Mouse (Mus musculus) right cerebral cortex, postnatal 14 days (tissue): ENCODE results near the gene Rbmxl1.
"Not testable (repeated sequence)": the region's sequence is repeated elsewhere in the genome, so short reads cannot be mapped to it uniquely, and the experiment has no call there.

ENCODE experiments used
- DNase-seq: peaks from one replicate; pipeline ENCODE4 v3.0.0; 2022

The Rbmxl1 gene

DNA sequence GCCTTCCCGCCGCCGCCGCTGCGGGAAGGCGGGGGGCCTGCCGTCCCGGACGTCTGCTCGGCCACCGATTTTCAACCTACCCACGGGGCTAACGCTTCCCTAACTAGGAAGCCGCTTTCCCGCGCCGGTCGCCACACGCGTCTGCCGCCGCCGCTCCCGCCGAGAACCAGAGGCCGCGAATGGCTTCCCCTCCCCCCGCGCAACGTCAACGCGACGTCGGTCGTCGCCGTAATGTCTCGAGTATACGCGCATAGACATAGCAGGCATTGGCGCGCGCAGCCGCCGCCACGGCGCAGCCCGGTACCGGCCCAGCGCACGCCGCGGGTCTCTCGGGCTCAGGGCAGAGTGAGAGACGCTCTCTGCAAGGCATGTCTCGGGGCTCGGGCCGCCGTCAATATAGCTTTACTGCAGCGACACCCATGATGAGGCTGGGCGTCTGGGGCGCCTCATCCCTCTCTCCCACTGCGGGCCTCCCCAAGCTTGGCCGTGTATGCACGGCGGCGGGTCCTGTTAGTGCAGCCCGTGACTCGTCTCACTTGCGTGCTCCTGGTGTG lies at the start of gene Rbmxl1:
Gene Rbmxl1, minus strand, starts transcription at position 180 of the 554 bp plus-strand sequence.
- peak; percentile 98 for DNase-seq

DNA sequence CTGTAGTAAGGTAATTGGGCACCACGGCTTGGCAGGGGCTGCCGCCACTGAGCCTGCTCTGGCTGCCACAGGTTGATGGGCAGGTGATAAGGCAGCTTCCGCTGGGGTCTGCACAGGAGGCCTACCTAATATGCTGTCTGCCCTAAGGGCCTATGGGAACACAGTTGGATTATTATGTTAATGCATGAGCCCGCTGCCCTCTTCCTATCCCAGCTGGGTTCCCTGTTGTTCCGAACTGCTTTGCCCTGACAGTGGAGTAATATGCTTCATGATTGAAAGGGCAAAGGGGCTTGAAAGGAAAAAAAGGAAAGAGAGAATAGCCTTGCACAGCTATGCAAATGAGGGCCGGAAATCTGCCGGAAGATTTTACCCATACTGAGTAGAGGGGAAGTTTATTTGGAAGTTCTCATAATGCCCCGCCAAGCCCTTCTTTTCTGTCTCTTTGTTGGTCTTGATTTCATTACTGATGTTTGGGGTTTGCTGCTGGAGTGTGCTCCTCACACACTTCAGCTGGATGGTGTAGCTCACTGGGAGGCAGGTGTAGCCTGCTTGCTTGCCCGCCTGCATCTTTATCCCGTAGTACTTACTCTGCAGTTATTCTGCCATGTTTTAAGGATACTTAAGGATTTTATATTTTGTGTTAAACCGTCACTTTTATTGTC lies 48.2 kb upstream of the Rbmxl1 start:
- DNase-seq = no peak

DNA sequence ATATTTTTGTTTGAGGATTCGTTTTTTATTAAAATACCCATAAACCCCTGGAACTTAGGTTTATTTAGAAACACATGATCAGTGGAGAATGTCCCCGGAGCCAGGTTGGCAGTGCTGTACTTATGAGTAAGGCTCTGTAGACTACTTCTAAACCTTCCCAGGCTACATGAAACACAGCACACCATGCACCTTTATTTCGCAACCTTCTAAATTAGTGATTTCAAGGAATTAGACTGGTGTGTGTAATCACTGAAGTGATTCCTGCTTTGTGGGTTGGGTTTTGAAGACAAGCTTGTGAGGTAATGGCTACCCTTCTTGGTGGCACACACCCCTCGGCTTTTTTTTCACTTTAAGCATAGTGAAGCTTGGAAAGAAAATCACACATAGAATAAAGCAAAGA lies 47.1 kb upstream of the Rbmxl1 start:
- no peak for DNase-seq

DNA sequence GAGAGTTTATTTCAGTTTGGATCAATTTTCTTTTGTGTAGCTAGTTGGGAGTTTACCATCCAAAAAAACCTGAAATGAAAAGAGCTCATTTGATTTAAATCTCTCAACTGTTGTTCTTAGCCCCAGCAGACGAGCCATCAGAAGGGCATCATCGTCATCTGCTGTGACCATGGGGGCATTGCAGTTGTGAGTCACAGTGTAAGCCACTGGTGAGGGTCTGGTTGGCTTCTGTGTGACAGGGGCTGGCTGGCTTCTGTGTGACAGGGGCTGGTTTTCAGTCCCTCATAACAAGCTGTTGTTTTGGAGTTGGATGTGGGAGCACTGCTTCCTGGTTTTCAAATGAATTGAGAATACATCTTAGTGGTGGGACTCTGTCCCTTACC lies 42.0 kb upstream of the Rbmxl1 start:
- no peak for DNase-seq

DNA sequence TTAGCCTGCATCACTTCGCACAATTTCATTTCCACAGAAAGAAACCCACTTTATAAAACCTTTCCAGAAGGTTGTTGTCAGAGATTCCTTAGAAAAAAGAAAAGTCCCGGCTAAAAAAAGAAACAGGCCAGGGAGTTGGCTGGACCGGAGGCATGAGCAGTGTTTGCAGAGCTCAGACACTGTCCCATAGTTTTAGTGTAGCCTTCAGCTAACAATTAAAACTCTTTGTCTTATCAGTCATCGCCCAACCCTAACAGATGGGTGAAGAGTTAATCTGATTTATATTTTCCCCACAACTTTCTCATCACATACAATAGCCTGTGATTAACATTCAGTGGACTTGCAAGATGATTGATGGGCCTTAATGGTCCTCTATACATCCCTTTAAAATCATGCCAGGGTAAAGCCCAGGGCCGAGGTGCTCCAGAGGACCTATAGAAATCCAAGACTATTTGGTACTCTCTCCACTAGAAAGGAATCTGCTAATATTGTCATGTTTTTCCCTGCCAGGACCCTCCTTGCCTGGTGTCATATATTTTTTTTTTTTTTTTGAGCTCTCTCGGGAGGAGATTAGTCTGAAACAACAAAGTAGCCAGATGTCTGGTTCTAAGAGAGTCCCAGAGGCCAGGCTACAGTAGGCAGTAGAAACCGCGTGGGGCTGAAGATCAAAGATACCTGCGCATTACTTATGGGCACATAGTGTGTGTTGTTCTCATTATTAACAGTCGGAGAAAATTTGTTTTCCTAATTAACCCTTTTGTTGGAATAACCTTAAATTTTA lies 41.5 kb upstream of the Rbmxl1 start:
- DNase-seq = no peak

DNA sequence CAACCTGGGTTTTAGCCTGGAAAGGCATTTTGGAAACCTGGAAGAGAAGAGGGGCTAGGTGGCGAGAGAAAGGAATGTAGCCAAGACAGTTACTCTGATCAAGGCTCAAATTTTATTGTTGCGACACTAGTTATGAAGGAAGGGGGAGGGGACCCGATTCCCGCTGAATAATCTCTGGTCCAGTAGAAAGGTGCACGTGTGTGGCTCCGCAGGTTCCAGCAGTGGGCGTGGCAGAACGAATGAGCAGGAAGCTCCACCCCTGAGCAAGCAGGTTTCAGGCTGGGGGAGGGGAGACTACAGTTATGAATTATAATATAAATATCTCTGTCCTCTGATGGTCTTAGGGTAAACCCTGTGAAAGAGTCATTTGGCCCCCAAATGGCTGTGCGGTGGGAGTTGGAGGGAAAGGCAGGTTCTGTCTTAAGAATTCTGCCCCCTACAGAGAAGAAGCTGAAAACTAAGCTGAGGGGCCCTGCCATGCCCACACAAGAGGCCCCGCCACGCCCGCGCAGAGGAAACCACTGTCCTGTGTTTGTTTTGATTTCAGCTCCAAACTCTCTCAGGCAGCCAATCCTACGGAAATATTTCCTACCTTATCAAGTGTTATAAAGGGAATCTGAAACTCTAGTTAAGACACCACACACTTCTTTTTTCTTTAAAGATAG lies 36.6 kb upstream of the Rbmxl1 start:
- not testable (repeated sequence) for DNase-seq

DNA sequence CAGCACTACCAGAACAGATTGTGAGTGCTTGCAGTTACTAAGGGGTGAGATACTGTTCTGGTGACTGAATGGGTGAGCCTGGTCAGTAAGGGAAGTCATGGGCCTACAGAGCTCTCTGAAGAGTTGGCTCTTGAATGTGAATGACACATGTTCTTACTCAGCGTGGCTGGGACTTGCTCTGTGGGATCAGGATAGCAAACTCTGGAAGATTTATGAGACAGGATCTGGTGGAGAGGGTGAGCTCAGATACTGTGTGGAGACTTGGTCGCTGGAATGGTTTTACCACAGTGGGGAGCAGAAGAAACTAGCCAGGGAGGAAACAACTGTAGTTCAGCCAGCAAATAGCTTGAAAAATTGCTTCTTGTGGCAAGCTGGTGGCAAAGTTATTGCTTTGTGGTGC lies 35.8 kb upstream of the Rbmxl1 start:
- no peak for DNase-seq

DNA sequence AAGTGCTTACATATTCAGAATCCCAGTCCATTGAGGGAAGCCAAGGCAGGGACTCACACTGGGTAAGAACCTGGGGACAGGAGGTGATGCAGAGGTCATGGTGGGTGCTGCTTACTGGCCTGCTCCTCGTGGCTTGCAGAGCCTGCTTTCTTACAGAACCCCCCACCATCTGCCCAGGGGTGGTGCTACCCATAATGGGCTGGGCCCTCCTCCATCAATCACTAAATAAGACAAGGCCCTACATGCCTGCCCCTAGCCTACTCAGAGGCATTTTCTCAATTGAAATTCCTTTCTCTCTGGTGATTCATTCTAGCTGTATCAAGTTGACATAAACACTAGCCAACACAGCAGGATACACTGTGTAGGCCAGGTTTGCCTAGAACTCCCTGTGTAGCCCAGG lies 34.9 kb upstream of the Rbmxl1 start:
- no peak for DNase-seq

DNA sequence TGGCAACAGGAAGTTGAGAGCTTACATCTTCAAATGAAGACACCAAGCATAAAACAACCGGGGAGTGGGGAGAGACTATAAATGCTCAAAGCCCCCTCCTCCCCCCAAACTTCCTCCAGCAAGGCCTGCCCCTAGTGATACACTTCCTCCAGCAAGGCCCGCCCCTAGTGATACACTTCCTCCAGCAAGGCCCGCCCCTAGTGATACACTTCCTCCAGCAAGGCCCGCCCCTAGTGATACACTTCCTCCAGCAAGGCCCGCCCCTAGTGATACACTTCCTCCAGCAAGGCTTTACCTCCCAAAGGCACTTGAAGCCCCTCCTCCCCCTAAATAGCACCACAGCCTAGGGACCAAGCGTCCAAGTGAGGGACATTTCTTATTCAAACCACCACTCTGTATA lies 34.0 kb upstream of the Rbmxl1 start:
- not testable (repeated sequence) for DNase-seq

DNA sequence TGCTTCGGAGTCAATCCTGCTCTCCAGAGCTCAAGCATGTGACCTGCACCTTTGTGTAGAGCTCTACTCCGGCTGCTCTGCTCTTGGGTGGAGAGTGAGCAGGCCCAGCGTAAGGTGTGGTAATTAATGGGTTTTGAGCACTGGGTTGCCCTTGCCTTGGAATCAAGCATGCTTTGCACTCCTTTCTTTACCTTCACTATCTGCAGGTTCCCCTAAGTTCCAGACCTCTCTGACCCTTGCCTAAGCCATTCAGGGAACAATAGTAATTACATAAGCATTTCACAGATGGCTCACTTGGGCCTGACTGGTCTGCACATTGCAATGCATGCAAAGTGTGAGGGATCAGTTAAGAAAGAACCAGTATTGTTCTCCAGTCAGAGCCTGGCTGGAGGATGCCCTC lies 29.1 kb upstream of the Rbmxl1 start:
- no peak for DNase-seq

DNA sequence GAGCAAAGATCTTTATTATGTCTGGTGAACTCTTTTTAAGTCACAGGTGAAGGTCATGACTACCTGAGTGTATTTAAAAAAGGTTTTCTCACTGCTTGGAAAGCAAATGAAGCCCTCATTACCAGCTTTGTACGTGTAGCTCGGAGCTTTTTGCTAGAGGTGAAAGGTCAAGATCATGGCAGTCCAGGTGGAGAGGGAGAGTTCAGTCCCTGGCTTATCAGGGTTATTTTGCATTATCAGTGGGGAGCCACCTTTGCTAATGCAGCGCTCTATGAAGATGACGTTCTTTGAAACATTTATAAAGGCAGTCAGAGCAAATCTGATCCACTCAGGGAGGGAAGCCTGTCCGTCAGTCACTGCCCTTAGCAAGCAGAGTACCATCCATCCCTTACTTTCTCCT lies 28.0 kb upstream of the Rbmxl1 start:
- no peak for DNase-seq

DNA sequence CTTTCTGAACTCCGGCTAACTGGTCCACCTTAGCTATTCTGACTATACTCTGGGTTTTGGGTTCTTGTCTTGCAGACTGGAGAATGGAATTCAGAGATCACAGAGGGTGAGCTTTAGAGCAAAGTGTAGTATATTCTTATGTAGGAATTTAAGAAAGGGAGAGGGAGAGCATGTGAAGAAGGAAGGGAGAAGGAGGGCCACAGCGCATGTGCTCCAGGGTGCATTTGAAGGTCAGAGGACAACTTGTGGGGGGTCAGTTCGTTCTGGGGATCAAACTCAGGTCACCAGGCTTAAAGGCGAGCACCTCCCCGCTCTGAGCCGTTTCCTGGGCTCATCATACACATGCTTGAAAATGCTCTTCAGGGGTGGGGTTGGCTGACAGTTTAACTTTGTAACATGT lies 25.3 kb upstream of the Rbmxl1 start:
- DNase-seq = no peak

DNA sequence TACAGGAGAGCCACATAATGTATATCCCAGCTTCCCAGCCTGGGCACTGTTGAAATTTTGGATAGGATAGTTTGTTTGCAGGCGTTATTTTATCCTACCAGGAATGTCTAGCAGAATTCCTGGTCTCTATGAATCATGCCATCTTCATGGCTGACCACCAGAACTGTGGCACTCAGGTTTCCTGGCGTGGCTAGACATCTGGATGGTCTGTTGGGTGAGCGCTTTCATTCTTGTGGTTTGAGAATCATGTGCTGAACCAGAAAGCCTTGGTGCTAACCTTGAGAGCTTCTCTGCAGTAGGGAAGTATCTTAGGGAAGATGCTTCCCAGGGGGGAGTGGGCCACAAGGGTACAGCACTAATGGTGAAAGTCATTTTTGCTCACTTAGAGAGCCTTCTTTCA lies 6.4 kb upstream of the Rbmxl1 start:
- no peak for DNase-seq

DNA sequence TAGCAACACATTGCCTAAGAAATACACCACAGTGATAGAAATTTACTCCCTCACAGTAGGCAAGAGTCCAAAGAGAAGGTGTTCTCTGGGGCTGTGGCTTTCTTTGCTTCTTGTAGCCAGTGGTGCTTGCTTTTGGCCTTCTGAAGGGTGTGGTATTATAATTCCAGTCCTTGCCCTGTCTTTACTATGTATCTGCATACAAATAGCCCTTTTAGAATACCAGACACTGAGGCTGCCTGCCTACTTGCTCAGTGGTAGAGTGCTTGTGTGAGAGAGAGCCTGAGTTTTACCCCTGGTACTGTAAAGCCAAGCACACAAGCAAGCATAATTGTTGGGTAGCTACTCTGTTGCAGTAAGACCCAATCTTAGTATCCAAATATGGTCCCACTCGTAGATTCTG lies 6.0 kb upstream of the Rbmxl1 start:
- DNase-seq = no peak

DNA sequence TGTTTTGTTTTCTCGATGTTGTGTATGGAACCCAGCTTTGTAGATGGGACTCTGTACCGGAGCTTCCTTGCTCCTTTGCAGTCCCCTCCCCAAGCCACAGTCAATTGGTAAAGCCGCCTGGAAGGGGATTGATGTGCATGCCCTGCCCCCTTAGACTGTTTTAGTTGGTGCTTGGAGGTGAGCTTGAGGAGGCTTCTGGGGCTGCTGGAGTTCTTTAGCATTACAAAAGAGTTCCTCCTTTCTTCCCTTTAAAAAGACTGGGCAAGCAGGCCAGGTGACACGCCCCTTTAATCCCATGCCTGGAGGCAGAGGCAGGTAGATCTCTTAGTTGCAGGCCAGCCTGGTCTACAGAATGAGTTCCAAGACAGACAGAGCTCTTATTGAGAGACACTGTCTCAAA lies 4.4 kb upstream of the Rbmxl1 start:
- DNase-seq = no peak

DNA sequence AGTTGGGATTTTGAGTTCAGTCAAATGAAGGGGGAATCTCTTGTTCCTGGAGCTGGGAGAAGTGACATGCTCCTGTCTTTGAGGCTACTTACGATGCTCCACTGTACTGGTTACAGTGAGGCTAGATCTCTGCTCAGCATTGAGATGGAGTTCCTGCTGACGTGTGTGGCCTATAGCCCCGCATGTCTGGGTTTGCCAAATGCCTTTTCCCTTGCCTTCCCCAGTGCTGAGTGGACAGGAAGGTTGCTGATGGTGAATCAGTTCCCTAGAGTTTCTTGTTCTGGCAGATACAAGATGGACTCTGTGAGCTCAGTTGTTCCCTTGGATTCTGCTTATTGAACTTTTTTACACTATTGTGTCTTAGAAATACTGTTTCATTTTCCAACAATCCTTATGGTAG lies 2.2 kb upstream of the Rbmxl1 start:
- no peak for DNase-seq

DNA sequence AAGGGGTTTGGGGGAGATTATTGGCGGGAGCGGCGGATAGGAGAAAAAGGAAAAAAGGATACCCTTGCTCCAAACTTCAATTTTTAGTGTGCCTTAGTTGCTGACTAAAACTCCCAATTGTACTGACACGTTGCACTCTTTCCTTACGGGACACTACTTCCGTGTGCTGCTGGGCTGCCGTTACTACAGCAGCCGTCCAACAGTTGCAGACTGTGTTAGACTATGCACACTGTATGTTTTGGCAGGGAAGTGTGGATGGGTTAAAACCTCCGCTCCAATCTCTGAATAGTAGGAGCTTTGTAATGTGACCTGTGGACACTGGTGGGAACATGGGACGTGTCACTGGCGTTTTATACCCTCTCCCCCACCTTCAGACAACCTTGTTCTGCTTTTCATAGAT lies 1.4 kb upstream of the Rbmxl1 start:
- DNase-seq = no peak

DNA sequence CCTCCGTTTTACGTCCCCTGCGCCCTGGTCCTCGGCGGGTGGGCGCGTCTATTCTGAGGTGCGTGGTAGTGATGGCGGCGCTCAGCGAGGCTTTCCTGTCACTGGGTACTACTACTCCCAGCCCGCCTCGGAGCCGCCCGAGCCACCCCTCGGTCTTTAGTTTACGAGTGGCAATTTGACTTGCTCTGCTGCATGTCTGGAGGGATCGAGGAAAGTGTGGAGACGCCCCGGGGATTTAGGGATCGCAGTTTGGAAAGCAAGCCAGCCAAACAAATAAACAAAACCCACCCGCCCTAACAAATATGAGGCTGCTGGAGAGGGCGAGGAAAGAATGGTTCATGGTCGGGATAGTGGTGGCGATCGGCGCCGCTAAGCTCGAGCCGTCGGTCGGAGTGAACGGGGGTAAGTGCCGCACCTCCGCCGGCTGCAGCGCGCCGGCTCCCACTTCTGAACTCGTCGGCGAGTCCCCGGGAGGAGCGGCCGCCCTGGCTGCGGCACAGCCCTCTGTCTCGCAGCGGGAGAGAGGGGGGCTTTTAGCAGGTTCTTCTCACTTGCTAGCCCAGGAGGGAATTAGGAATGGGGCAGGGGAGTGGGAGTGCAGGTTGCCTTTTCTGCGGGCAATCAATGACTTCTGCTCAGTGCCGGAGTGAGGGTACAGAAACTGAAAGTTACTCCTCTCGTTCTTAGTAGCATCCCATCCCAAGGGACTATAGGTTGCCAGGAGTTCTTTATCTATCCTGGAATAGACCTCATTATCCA lies 754 bp upstream of the Rbmxl1 start, which contains the start of gene Slc10a7:
Gene Slc10a7, plus strand, starts transcription at position 74 of the 759 bp plus-strand sequence.
- DNase-seq = peak; percentile 91

DNA sequence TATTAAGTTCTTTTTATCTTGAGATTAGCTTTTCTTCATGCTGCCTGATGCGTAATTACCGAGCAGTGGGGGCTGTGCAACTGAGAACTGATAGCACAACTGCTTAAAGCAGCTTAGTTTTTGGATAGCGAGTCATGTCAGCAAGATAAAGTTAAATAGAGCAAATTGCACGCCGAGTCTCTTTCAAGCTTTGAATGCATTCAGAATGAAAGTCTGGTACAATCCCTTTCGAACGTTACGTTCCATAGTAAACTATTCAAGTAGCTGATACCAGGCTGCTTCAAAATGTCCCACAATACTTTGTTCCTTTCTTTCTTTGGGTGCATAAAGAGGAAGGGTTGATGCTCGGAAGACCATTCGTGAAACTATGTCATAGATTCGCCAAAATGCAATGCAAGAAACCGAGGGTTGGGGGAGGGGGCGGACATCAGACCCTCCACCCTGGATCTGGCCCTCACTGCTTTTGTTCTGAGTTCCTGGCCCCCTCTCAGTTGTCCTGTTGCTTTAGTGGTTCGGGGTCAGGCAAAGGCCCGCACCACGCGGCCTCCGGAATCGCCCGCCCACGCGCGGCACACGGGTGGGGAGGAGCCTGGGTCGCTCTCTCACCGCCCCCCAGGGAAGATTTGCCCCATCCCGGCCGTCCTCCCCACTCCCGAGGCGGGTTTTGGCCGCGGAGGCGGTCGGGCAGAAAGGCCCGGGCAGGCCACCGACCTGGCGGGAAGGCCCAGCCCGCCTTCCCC lies 549 bp downstream of the Rbmxl1 start:
- peak; percentile 49 for DNase-seq

DNA sequence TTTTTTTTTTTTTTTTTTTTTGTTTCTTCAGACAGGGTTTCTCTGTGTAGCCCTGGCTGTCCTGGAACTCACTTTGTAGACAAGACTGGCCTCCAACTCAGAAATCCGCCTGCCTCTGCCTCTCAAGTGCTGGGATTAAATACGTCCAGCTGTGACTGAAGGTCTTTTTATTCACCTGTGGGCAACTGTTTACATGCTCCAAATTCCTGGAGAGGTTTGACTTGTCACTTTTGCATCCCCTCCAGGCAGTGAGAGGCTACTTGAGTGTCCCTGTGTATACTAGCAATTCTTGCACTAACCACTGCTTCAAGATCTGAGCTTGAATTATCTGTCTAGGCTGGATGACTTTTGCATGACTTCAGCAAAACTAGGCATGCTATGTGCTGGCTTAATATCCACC lies 6.0 kb downstream of the Rbmxl1 start:
- no peak for DNase-seq

DNA sequence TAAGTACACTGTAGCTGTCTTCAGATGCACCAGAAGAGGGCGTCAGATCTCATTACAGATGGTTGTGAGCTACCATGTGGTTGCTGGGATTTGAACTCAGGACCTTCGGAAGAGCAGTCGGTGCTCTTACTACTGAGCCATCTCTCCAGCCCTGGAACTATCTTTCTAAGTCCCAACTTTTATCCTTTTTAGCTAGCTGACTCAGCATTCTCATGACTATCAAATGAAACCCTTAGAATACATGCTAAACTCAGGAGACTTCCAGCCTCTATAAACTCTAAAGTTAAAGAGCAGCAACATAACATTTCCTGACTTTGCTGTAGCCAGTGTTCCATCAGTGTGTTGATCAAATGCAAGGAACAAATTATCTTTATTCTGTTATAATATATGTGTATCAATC lies 12.4 kb downstream of the Rbmxl1 start:
- DNase-seq = not testable (repeated sequence)

DNA sequence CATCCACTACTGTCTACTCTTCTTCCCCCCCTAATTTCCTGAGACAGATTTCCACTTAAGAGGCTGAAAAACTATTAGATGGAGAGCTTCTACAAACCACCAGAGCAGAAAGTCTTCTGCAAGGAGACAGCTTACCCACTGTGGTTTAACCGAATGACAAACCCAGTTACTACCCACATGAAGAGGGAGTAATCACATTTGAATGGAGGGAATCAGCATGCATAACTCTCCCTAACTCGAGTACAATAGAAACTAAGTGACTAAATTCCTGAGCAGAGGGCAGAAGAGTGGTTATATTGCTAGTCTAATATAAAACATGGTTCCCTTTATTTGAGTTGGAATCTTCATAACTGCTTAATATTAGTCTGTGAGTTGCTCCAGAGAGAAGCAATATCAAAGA lies 15.7 kb downstream of the Rbmxl1 start:
- no peak for DNase-seq
